Mouse (Mus musculus) liver, adult 2 months (tissue): ENCODE results near the gene Col25a1.

Experiments used
- CTCF ChIP-seq: fragments of 200-500 bp; IDR thresholded peaks from 2 replicates; pipeline ENCODE4 v1.5.1; 2011; ENCODE audit warnings: low read depth, low read length, control low read depth
- POLR2A ChIP-seq: fragments of 200-500 bp; IDR thresholded peaks from 2 replicates; pipeline ENCODE4 v1.6.1; 2011; ENCODE audit warnings: low read length, control low read depth; ENCODE audit not compliant: insufficient read depth; ENCODE audit errors: extremely low read depth

- no peak for TF ChIP-seq CTCF
- TF ChIP-seq POLR2A, result no peak
Observed at GRCm38 (mm10) chr3:130220811-130221210, 89.5 kb downstream of the Col25a1 start.
